Mouse (Mus musculus): ENCODE data around the gene Gm13539.

Gene Gm13539

GRCm38 (mm10) chr2:25824751-25825150, 42.7 kb downstream of the Gm13539 start:
- DNase-seq (ENCODE audit: low read depth, low spot score) = no peak

GRCm38 (mm10) chr2:25828344-25828947, 46.4 kb downstream of the Gm13539 start:
- DNase-seq (ENCODE audit: low read depth, low spot score) = no peak

GRCm38 (mm10) chr2:25830786-25831185, 48.7 kb downstream of the Gm13539 start:
- DNase-seq (ENCODE audit: low read depth, low spot score) = no peak

- peak; percentile 61 for DNase-seq (ENCODE audit: low read depth, low spot score)
Measured at GRCm38 (mm10) chr2:25836291-25836690, 54.2 kb downstream of the Gm13539 start.
